Mouse (Mus musculus) liver, embryonic 12.5 days (tissue): Measurements from ENCODE around the gene Krt87. TPM values are rescaled to one million over a fixed set of nuclear protein-coding genes. Genes with fewer than 3 reads are reported as not detected.

Experiments used
- ATAC-seq: fragments of 200-750 bp; cut with Nextera tagmentation; 2 replicates; pipeline ENCODE4 v1.8.0; 2017; ENCODE audit warnings: moderate number of reproducible peaks, mild to moderate bottlenecking, moderate library complexity
- H3K27ac ChIP-seq: fragments of 300-500 bp; sonication (generic); 2 replicates; pipeline ENCODE4 v1.5.1; 2016; ENCODE audit warnings: mild to moderate bottlenecking
- H3K27me3 ChIP-seq: fragments of 300-500 bp; sonication (generic); replicated peaks from 2 replicates; pipeline ENCODE4 v1.6.1; 2016; ENCODE audit warnings: mild to moderate bottlenecking, moderate library complexity
- H3K36me3 ChIP-seq: fragments of 300-500 bp; sonication (generic); 2 replicates; pipeline ENCODE4 v1.6.1; 2016; ENCODE audit warnings: mild to moderate bottlenecking, moderate library complexity
- H3K4me1 ChIP-seq: fragments of 300-500 bp; sonication (generic); 2 replicates; pipeline ENCODE4 v1.6.1; 2016
- H3K4me2 ChIP-seq: fragments of 300-500 bp; sonication (generic); 2 replicates; pipeline ENCODE4 v1.6.1; 2016; ENCODE audit warnings: mild to moderate bottlenecking, moderate library complexity
- H3K4me3 ChIP-seq: fragments of 300-500 bp; sonication (generic); 2 replicates; pipeline ENCODE4 v1.5.1; 2016; ENCODE audit warnings: mild to moderate bottlenecking, moderate library complexity
- H3K9ac ChIP-seq: fragments of 300-500 bp; sonication (generic); 2 replicates; pipeline ENCODE4 v1.6.1; 2016; ENCODE audit warnings: mild to moderate bottlenecking, moderate library complexity
- H3K9me3 ChIP-seq: fragments of 300-500 bp; sonication (generic); replicated peaks from 2 replicates; pipeline ENCODE4 v1.6.1; 2016; ENCODE audit warnings: mild to moderate bottlenecking, moderate library complexity
- WGBS: fragments of 180-500 bp; shearing (Covaris S2); methylation state at CpG from one replicate; pipeline ENCODE4 v1.1.7; 2016; ENCODE audit not compliant: insufficient replicate concordance; 5-methylcytosine and 5-hydroxymethylcytosine counted together
- polyA plus RNA-seq: library from polyadenylated mRNA; unstranded; fragments of >200 nt; fragmentation: Nextera tagmentation; extraction: Ambion mirVana; gene quantifications from 2 replicates; pipeline ENCODE4 v1.2.1, GENCODE M21; 2016

Gene Krt87
- polyA plus RNA-seq, 1 experiment from 2014 or later: not detected

DNA sequence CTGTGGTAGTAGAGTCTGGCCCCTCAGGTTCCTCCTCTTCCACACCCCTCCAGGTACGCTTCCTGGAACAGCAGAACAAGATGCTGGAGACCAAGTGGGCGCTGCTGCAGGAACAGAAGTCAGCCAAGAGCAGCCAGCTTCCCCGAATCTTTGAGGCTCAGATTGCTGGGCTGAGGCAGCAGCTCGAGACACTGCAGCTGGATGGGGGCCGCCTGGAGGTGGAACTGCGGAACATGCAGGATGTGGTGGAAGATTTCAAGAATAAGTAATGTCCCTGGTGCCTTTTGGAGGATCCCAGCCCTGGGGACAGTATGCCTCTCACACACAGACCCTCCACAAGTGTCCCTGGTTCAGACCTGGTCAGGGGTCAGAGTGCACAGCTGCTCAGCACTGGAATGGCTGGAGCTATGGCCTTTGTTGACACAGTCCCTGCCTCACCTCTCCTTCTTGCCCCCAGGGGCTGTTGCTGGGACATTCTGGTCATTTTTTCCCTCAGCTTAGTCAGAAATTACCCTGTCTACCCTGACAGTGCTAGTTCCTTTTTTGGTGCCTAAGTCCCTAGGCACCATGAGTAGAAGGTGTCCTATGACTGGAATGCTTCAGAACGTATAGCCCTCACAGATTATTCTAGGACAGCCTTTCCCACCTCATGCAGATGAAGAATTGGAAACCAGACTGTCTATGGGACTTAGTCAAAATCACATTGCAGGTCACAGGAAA lies 24.5 kb downstream of the Krt87 start:
- no peak overlapping the region for H3K9ac ChIP-seq
- H3K4me3 ChIP-seq: no peak overlapping the region
- no peaks in the 10 kb centered on the region for H3K36me3 ChIP-seq
- H3K27me3 ChIP-seq: peaks cover 34% of the 10 kb centered on the region
- no peak overlapping the region for H3K27ac ChIP-seq
- no peaks in the 10 kb centered on the region for H3K9me3 ChIP-seq
- ATAC-seq: 0 out of 2 replicates have a peak, but pooled peaks have one; percentile 33
- H3K4me1 ChIP-seq: 0 out of 2 replicates have a peak, but pooled peaks cover 13% of the 10 kb centered on the region
- WGBS: 25% methylated on average over 7 of the region's 7 CpGs
- no peak overlapping the region for H3K4me2 ChIP-seq

DNA sequence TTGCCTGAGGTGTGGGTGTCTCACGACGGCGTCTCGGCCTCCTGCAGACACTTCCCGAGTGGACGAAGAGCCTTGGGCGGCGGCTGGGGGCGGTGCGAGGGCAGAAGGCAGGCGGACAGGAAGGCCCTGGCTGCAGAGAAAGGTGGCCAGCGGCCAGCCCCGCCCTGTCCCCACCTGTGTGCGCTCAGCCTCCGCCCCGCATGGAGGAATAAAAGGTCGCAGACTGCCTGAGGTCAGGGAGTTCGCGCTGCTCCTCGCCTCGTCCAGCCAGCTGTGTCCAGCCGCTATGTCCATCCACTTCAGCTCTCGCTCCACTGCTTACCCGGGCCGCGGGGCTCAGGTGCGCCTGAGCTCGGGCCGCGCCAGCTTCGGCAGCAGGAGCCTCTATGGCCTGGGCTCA lies 26.4 kb downstream of the Krt87 start:
- no peak overlapping the region for H3K4me2 ChIP-seq
- ATAC-seq: no peak
- WGBS: 32% methylated on average over 31 of the region's 31 CpGs
- H3K9me3 ChIP-seq: no peaks in the 10 kb centered on the region
- no peaks in the 10 kb centered on the region for H3K36me3 ChIP-seq
- peaks cover 34% of the 10 kb centered on the region for H3K27me3 ChIP-seq
- no peak overlapping the region for H3K27ac ChIP-seq
- no peak overlapping the region for H3K9ac ChIP-seq
- no peak overlapping the region for H3K4me3 ChIP-seq
- H3K4me1 ChIP-seq: 0 out of 2 replicates have a peak, but pooled peaks cover 13% of the 10 kb centered on the region

GRCm38 (mm10) chr15:101410775-101411174 lies 27.8 kb downstream of the Krt87 start, which contains the start of gene Krt7:
TSS of gene Krt7 (plus strand) at chr15:101411043.
- H3K9me3 ChIP-seq: no peaks in the 10 kb centered on the region
- no peaks in the 10 kb centered on the region for H3K36me3 ChIP-seq
- ATAC-seq: no peak
- 17% methylated on average over 2 of the region's 2 CpGs for WGBS
- no peak within 1 kb of the TSS for H3K4me3 ChIP-seq
- H3K27ac ChIP-seq: no peak within 1 kb of the TSS
- H3K4me1 ChIP-seq: 0 out of 2 replicates have a peak, but pooled peaks cover 13% of the 10 kb centered on the region
- no peak within 1 kb of the TSS for H3K9ac ChIP-seq
- peaks cover 38% of the 10 kb centered on the region for H3K27me3 ChIP-seq
- H3K4me2 ChIP-seq: no peak within 1 kb of the TSS

DNA sequence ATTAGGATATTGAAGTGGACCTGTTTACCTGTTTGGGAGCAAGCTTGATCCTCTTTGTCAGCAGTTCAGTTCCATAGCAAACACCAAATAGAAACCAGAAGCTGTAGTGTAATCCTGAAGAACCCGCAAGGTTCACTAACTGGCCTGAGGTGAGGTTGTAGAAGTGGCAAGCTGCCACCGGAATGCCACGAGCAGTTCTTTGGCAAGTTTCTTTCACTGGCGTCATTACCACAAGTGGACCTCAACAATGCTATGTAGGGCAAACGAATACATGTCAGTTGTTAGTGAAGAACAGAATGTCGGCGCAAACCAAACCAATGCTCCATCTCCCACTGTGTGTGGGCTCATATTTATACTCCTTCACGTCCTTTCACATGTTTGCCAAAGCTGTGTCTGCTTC lies 40.3 kb downstream of the Krt87 start:
- WGBS: 58% methylated on average over 8 of the region's 8 CpGs
- Histone ChIP-seq H3K27ac (no peak overlapping the region), H3K4me2 (no peak overlapping the region), H3K4me1 (no peaks in the 10 kb centered on the region), H3K9me3 (no peaks in the 10 kb centered on the region), H3K36me3 (no peaks in the 10 kb centered on the region), H3K27me3 (no peaks in the 10 kb centered on the region; the same call in 1 of the 2 replicates), H3K4me3 (no peak overlapping the region), H3K9ac (no peak overlapping the region)
- ATAC-seq: no peak

DNA sequence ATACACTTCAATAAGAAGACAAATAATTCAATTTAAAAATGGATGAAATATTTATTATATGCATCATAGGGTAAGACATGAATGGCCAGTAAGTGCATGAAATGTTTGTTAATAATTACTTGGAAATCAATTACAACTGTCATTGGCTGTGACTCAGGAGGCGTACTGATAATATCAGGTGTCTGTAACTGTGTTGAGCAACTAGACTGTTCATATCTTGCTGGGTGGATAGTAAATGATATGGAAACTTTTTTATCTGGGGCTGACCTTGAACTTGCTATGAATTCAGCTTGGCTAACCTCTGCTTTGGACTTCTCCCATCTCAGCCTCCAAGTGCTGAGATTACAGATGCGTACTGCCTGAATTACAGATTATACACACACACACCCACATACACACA lies 40.9 kb downstream of the Krt87 start:
- no peaks in the 10 kb centered on the region; the same call in 1 of the 2 replicates for H3K27me3 ChIP-seq
- ATAC-seq: no peak
- 71% methylated on average over 2 of the region's 2 CpGs for WGBS

GRCm38 (mm10) chr15:101396921-101397320 lies 41.7 kb downstream of the Krt87 start:
- no peak for ATAC-seq
- 69% methylated on average over 3 of the region's 3 CpGs for WGBS

More for the DNA sequence above, 40.9 kb downstream of the Krt87 start:
- Histone ChIP-seq H3K36me3 (no peaks in the 10 kb centered on the region), H3K9ac (no peak overlapping the region), H3K27ac (no peak overlapping the region), H3K9me3 (no peaks in the 10 kb centered on the region), H3K4me1 (no peaks in the 10 kb centered on the region), H3K4me2 (no peak overlapping the region), H3K4me3 (no peak overlapping the region)

DNA sequence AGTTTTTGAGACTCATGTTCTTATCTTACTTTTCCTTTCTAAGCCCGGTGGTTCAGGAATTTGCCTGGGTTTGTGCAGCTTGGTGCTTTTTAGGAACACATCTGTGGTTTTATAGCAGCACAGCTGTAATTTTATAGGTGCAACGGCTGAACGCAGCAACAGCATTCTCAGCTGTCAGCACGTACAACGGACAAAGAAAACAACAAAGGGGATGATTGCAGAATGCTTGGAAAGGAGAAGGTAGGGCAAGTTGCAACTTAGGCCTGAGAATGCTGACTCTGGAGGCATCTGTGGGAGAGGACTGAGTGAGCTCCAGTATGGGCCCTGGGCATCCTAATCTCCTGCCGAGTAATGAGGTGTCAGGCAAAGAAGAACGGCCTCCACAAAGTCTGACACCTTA lies 42.1 kb downstream of the Krt87 start:
- Histone ChIP-seq H3K36me3 (no peaks in the 10 kb centered on the region), H3K27ac (no peak overlapping the region), H3K9ac (no peak overlapping the region), H3K4me3 (no peak overlapping the region), H3K27me3 (no peaks in the 10 kb centered on the region), H3K4me1 (no peaks in the 10 kb centered on the region), H3K9me3 (no peaks in the 10 kb centered on the region), H3K4me2 (no peak overlapping the region)
- no peak for ATAC-seq
- WGBS: 53% methylated on average over 7 of the region's 7 CpGs

More at GRCm38 (mm10) chr15:101396921-101397320, 41.7 kb downstream of the Krt87 start:
- no peaks in the 10 kb centered on the region for H3K36me3 ChIP-seq
- no peak overlapping the region for H3K4me3 ChIP-seq
- H3K9ac ChIP-seq: no peak overlapping the region
- H3K27ac ChIP-seq: no peak overlapping the region
- H3K27me3 ChIP-seq: no peaks in the 10 kb centered on the region
- H3K4me1 ChIP-seq: no peaks in the 10 kb centered on the region
- no peak overlapping the region for H3K4me2 ChIP-seq
- no peaks in the 10 kb centered on the region for H3K9me3 ChIP-seq

DNA sequence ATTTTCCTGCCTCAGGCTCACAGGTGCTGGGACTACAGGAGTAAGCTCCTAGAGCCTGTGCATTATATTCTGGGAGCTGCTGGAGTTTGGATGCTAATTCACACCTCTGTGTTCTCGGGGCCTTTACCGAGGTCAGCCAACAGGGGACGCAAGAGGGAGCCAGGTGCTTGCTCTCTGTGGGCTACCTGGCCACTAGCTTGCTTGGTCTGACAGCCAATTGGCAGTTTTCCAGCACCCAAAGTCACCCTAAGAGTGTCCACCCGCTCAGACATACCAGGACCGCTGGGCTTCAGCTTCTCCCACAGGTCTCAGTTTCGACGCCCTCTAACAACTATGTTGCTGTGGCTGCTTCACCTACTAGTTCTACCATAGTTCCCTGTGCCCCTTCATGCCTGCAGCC lies 43.7 kb downstream of the Krt87 start:
- Histone ChIP-seq H3K4me3 (no peak overlapping the region), H3K4me1 (no peaks in the 10 kb centered on the region), H3K9me3 (no peaks in the 10 kb centered on the region), H3K27me3 (no peaks in the 10 kb centered on the region), H3K36me3 (no peaks in the 10 kb centered on the region), H3K27ac (no peak overlapping the region), H3K9ac (no peak overlapping the region), H3K4me2 (no peak overlapping the region)
- WGBS: 62% methylated on average over 7 of the region's 7 CpGs
- no peak for ATAC-seq

DNA sequence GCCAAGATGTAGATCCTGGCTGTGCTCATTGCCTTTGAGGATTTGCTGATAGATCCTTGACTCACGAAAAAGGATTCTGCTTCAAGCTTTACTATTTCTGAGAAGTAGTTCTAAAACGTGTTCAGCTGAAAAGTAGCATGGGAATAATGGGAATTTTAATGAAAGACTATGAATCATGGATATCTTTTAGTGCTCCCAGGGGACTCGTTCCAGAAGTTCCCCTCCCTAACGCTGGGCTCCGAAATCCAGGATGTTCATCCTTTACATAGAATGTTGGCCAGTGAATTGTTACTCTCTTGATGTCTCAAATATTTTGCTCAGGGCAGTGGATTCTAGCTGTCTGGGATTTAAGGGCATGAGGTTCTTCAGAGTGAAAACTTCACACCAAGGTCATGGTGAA lies 46.4 kb downstream of the Krt87 start:
- ATAC-seq: no peak
- no peaks in the 10 kb centered on the region for H3K9me3 ChIP-seq
- H3K36me3 ChIP-seq: no peaks in the 10 kb centered on the region
- H3K4me3 ChIP-seq: no peak overlapping the region
- H3K4me2 ChIP-seq: no peak overlapping the region
- H3K4me1 ChIP-seq: peaks cover 7% of the 10 kb centered on the region; the same call in 1 of the 2 replicates
- no peak overlapping the region for H3K9ac ChIP-seq
- H3K27ac ChIP-seq: no peak overlapping the region
- H3K27me3 ChIP-seq: peaks cover 1% of the 10 kb centered on the region; the same call in 1 of the 2 replicates
- 72% methylated on average over 5 of the region's 5 CpGs for WGBS

- H3K36me3 ChIP-seq: no peaks in the 10 kb centered on the region
- no peak overlapping the region for H3K4me2 ChIP-seq
- no peaks in the 10 kb centered on the region for H3K9me3 ChIP-seq
- ATAC-seq: no peak
- H3K27me3 ChIP-seq: peaks cover 5% of the 10 kb centered on the region; the same call in 1 of the 2 replicates
- no peak overlapping the region for H3K27ac ChIP-seq
- WGBS: 76% methylated on average over 5 of the region's 5 CpGs
- H3K4me3 ChIP-seq: no peak overlapping the region
- no peak overlapping the region for H3K9ac ChIP-seq
- H3K4me1 ChIP-seq: peaks cover 7% of the 10 kb centered on the region; the same call in 1 of the 2 replicates
Measured at GRCm38 (mm10) chr15:101390203-101390602, 48.4 kb downstream of the Krt87 start.

DNA sequence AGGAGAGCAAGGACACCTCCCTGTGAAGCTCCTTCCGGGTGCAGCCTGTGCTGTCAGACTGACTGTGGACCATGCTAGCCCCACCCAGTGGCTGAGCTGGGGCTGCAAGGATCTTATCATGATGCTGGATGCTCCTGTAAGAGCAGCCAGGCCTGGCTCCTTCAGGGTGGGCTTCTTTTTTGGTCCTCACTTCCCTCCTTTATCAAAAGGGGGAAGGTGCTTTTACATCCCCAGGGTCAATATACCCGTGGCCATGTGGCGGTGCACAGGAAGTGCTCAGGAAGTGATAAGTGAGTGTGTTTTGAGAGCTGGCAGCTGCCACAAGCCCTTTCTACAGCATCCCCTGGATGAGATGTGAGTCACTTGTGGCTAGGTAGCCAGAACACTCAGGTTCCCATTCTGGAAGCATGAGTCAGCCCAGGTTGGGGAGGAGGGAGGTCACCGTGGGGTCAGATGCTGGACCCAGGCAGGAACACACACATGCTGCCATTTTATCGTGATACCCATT lies 50.5 kb downstream of the Krt87 start:
- ATAC-seq: no peak; the same call in 1 of the 2 replicates
- 7% methylated on average over 5 of the region's 5 CpGs for WGBS
- Histone ChIP-seq H3K9ac (no peak overlapping the region), H3K4me1 (peaks cover 7% of the 10 kb centered on the region; the same call in 1 of the 2 replicates), H3K9me3 (no peaks in the 10 kb centered on the region), H3K36me3 (no peaks in the 10 kb centered on the region), H3K27ac (no peak overlapping the region), H3K4me2 (no peak overlapping the region), H3K4me3 (no peak overlapping the region), H3K27me3 (peaks cover 5% of the 10 kb centered on the region; the same call in 1 of the 2 replicates)

- no peak overlapping the region for H3K27ac ChIP-seq
- peaks cover 7% of the 10 kb centered on the region; the same call in 1 of the 2 replicates for H3K4me1 ChIP-seq
- no peak overlapping the region for H3K4me2 ChIP-seq
- no peak for ATAC-seq
- no peak overlapping the region for H3K4me3 ChIP-seq
- H3K9ac ChIP-seq: no peak overlapping the region
- 52% methylated on average over 3 of the region's 3 CpGs for WGBS
- H3K27me3 ChIP-seq: peaks cover 5% of the 10 kb centered on the region; the same call in 1 of the 2 replicates
- H3K9me3 ChIP-seq: no peaks in the 10 kb centered on the region
- no peaks in the 10 kb centered on the region for H3K36me3 ChIP-seq
Measured at GRCm38 (mm10) chr15:101387176-101387575, 51.4 kb downstream of the Krt87 start.
